Comparison of ENCODE assay signal across 16 mouse cellular contexts in the genomic region with DNA sequence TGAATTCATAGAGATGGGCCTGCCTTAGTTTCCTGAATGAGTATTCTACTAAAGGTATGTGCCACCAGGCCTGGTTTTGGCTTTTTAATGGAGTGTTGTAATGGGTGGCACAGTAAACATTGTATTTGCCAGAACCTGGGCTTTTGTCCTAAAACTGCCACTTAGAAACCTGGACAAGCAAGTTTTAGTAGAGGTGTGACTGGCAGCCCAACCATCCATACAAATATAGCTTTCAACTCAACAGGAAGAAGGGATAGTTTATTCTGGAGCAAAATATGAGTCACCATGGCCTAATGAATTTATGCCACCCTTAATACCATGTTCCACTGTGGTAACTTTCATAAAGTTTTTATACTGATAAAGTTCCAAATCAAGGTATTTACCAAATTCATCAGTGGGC.
"Had no signal": no experiment of that assay in that cellular context is flagged by ENCODE, and none has a peak within 500 bp of the region (broad histone marks: within the 10 kb centered on the region; RNA-seq: fewer than 3 reads in every experiment).

No protein-coding gene starts in this region.

- ATAC-seq: hindbrain, embryonic 16.5 days; liver, embryonic 12.5 days; midbrain, embryonic 13.5 days had no signal

- H3K9me3 ChIP-seq: intestine, embryonic 15.5 days; liver, embryonic 12.5 days; liver, embryonic 15.5 days; midbrain, embryonic 13.5 days had no signal

- DNase-seq: kidney, adult 2 months; kidney, postnatal 25 days; layer of hippocampus, postnatal 36 days; lung, embryonic 14.5 days; thymus, adult 2 months; thymus, postnatal 14 days had no signal

- H3K27ac ChIP-seq: intestine, embryonic 15.5 days; kidney, postnatal 0 days; layer of hippocampus, adult 2 months; left cerebral cortex, adult 2 months; liver, embryonic 12.5 days; liver, embryonic 15.5 days; macrophage; midbrain, embryonic 13.5 days; stomach, postnatal 0 days had no signal

- H3K9ac ChIP-seq: intestine, embryonic 15.5 days; liver, embryonic 12.5 days; liver, embryonic 15.5 days; lung, embryonic 14.5 days; midbrain, embryonic 13.5 days had no signal

- H3K4me2 ChIP-seq: intestine, embryonic 15.5 days; liver, embryonic 12.5 days; liver, embryonic 15.5 days; lung, embryonic 14.5 days; midbrain, embryonic 13.5 days had no signal

- H3K4me3 ChIP-seq: intestine, embryonic 15.5 days; layer of hippocampus, adult 2 months; left cerebral cortex, adult 2 months; liver, embryonic 12.5 days; liver, embryonic 15.5 days; midbrain, embryonic 13.5 days had no signal

- H3K27me3 ChIP-seq: intestine, embryonic 15.5 days; liver, embryonic 12.5 days; liver, embryonic 15.5 days; midbrain, embryonic 13.5 days had no signal
